Mouse (Mus musculus) CD4-positive helper T cell, adult 2 months (primary cell): ENCODE data around the gene Olfr39.
"Not testable (repeated sequence)": the region's sequence is repeated elsewhere in the genome, so short reads cannot be mapped to it uniquely, and the experiment has no call there.

Experiments used
- DNase-seq: peaks from one replicate; pipeline ENCODE4 v3.0.0-alpha.2; 2012; ENCODE audit warnings: low read depth, missing footprints, low spot score

The Olfr39 gene

GRCm38 (mm10) chr9:20282051-20282450 is at the start of gene Olfr39:
Olfr39 (plus strand) TSS chr9:20282351.
- DNase-seq = no peak

- DNase-seq = no peak
Measured at GRCm38 (mm10) chr9:20236819-20237218, 45.3 kb upstream of the Olfr39 start, which contains the start of gene Olfr872. Olfr872 (plus strand) TSS chr9:20237119.

- DNase-seq = no peak
Measured at GRCm38 (mm10) chr9:20237378-20237777, 44.8 kb upstream of the Olfr39 start.

GRCm38 (mm10) chr9:20295562-20295961 is 13.4 kb downstream of the Olfr39 start:
- DNase-seq = not testable (repeated sequence)

GRCm38 (mm10) chr9:20298232-20298631 is 16.1 kb downstream of the Olfr39 start, which contains the start of gene Olfr873:
Olfr873 (plus strand) TSS chr9:20298532.
- DNase-seq = no peak

GRCm38 (mm10) chr9:20335994-20336393 is 53.8 kb downstream of the Olfr39 start, which contains the start of gene Olfr18:
Olfr18 (minus strand) TSS chr9:20336094.
- no peak for DNase-seq
